Mouse (Mus musculus): ENCODE results near the gene Pde8a. TPM values are rescaled to one million over a fixed set of nuclear protein-coding genes. Genes with fewer than 3 reads are reported as not detected.
"Not testable (repeated sequence)": the region's sequence is repeated elsewhere in the genome, so short reads cannot be mapped to it uniquely, and the experiment has no call there.

Pde8a gene
- polyA plus RNA-seq, 1 experiment from 2014 or later, result 1.8 TPM

- ATAC-seq (ENCODE audit: low read depth), result no peak
- H3K27me3 ChIP-seq (ENCODE audit: control insufficient read depth, insufficient read depth, low read length), result no peaks in the 10 kb centered on the region
- H3K4me3 ChIP-seq (ENCODE audit: low read depth, low read length), result no peak overlapping the region
- no peak overlapping the region for H3K4me2 ChIP-seq (ENCODE audit: low read depth, low read length)
- no peaks in the 10 kb centered on the region for H3K36me3 ChIP-seq (ENCODE audit: control insufficient read depth, insufficient read depth, low read length)
- no peak overlapping the region for H3K27ac ChIP-seq (ENCODE audit: low read depth, low read length)
- H3K9me3 ChIP-seq (ENCODE audit: control insufficient read depth, low read length), result no peaks in the 10 kb centered on the region
- H3K9ac ChIP-seq (replicated peaks; ENCODE audit: low read depth, low read length), result no peak overlapping the region
- no peaks in the 10 kb centered on the region for H3K4me1 ChIP-seq (ENCODE audit: control insufficient read depth, insufficient read depth, low read length)
Measured at GRCm38 (mm10) chr7:81183181-81183580, 30.2 kb upstream of the Pde8a start.

- no peaks in the 10 kb centered on the region for H3K9me3 ChIP-seq (ENCODE audit: control insufficient read depth, low read length)
- 93% methylated on average over 2 of the region's 2 CpGs for WGBS
- no peak overlapping the region for H3K4me2 ChIP-seq (ENCODE audit: low read depth, low read length)
- no peak overlapping the region for H3K9ac ChIP-seq (replicated peaks; ENCODE audit: low read depth, low read length)
- no peaks in the 10 kb centered on the region for H3K27me3 ChIP-seq (ENCODE audit: control insufficient read depth, insufficient read depth, low read length)
- H3K27ac ChIP-seq (ENCODE audit: low read depth, low read length), result no peak overlapping the region
- H3K4me1 ChIP-seq (ENCODE audit: control insufficient read depth, insufficient read depth, low read length), result no peaks in the 10 kb centered on the region
- ATAC-seq (ENCODE audit: low read depth), result no peak
- H3K4me3 ChIP-seq (ENCODE audit: low read depth, low read length), result no peak overlapping the region
- H3K36me3 ChIP-seq (ENCODE audit: control insufficient read depth, insufficient read depth, low read length), result no peaks in the 10 kb centered on the region
Measured at GRCm38 (mm10) chr7:81184136-81184535, 29.3 kb upstream of the Pde8a start.

- Histone ChIP-seq H3K4me2 (ENCODE audit: low read depth, low read length) (no peak overlapping the region), H3K4me1 (ENCODE audit: control insufficient read depth, insufficient read depth, low read length) (no peaks in the 10 kb centered on the region), H3K9me3 (ENCODE audit: control insufficient read depth, low read length) (no peaks in the 10 kb centered on the region), H3K9ac (replicated peaks; ENCODE audit: low read depth, low read length) (no peak overlapping the region), H3K27me3 (ENCODE audit: control insufficient read depth, insufficient read depth, low read length) (no peaks in the 10 kb centered on the region), H3K27ac (ENCODE audit: low read depth, low read length) (no peak overlapping the region), H3K36me3 (ENCODE audit: control insufficient read depth, insufficient read depth, low read length) (no peaks in the 10 kb centered on the region), H3K4me3 (ENCODE audit: low read depth, low read length) (no peak overlapping the region)
- ATAC-seq (ENCODE audit: low read depth), result no peak
- WGBS, result 89% methylated on average over 1 of the region's 1 CpGs
Measured at GRCm38 (mm10) chr7:81184651-81185050, 28.7 kb upstream of the Pde8a start.

GRCm38 (mm10) chr7:81186036-81186435, 27.4 kb upstream of the Pde8a start:
- H3K4me2 ChIP-seq (ENCODE audit: low read depth, low read length); H3K4me1 ChIP-seq (ENCODE audit: control insufficient read depth, insufficient read depth, low read length); H3K27ac ChIP-seq (ENCODE audit: low read depth, low read length); H3K36me3 ChIP-seq (ENCODE audit: control insufficient read depth, insufficient read depth, low read length); H3K9me3 ChIP-seq (ENCODE audit: control insufficient read depth, low read length); H3K27me3 ChIP-seq (ENCODE audit: control insufficient read depth, insufficient read depth, low read length); H3K4me3 ChIP-seq (ENCODE audit: low read depth, low read length); ATAC-seq (ENCODE audit: low read depth); H3K9ac ChIP-seq (replicated peaks; ENCODE audit: low read depth, low read length): not testable (repeated sequence)

GRCm38 (mm10) chr7:81189180-81189579, 24.2 kb upstream of the Pde8a start:
- H3K36me3 ChIP-seq (ENCODE audit: control insufficient read depth, insufficient read depth, low read length), result no peaks in the 10 kb centered on the region
- no peak overlapping the region for H3K4me3 ChIP-seq (ENCODE audit: low read depth, low read length)
- H3K9ac ChIP-seq (replicated peaks; ENCODE audit: low read depth, low read length), result no peak overlapping the region
- no peaks in the 10 kb centered on the region for H3K4me1 ChIP-seq (ENCODE audit: control insufficient read depth, insufficient read depth, low read length)
- H3K4me2 ChIP-seq (ENCODE audit: low read depth, low read length), result no peak overlapping the region
- ATAC-seq (ENCODE audit: low read depth), result no peak
- no peaks in the 10 kb centered on the region for H3K27me3 ChIP-seq (ENCODE audit: control insufficient read depth, insufficient read depth, low read length)
- H3K27ac ChIP-seq (ENCODE audit: low read depth, low read length), result no peak overlapping the region
- 69% methylated on average over 9 of the region's 9 CpGs for WGBS
- no peaks in the 10 kb centered on the region for H3K9me3 ChIP-seq (ENCODE audit: control insufficient read depth, low read length)

- Histone ChIP-seq H3K27ac (ENCODE audit: low read depth, low read length) (no peak overlapping the region), H3K4me1 (ENCODE audit: control insufficient read depth, insufficient read depth, low read length) (no peaks in the 10 kb centered on the region), H3K9me3 (ENCODE audit: control insufficient read depth, low read length) (no peaks in the 10 kb centered on the region), H3K9ac (replicated peaks; ENCODE audit: low read depth, low read length) (no peak overlapping the region), H3K27me3 (ENCODE audit: control insufficient read depth, insufficient read depth, low read length) (no peaks in the 10 kb centered on the region), H3K36me3 (ENCODE audit: control insufficient read depth, insufficient read depth, low read length) (no peaks in the 10 kb centered on the region), H3K4me3 (ENCODE audit: low read depth, low read length) (no peak overlapping the region), H3K4me2 (ENCODE audit: low read depth, low read length) (no peak overlapping the region)
- 64% methylated on average over 4 of the region's 4 CpGs for WGBS
- ATAC-seq (ENCODE audit: low read depth), result no peak
Measured at GRCm38 (mm10) chr7:81195509-81195908, 17.9 kb upstream of the Pde8a start.

GRCm38 (mm10) chr7:81196796-81197195, 16.6 kb upstream of the Pde8a start:
- H3K9me3 ChIP-seq (ENCODE audit: control insufficient read depth, low read length), result no peaks in the 10 kb centered on the region
- H3K9ac ChIP-seq (replicated peaks; ENCODE audit: low read depth, low read length), result no peak overlapping the region
- no peaks in the 10 kb centered on the region for H3K27me3 ChIP-seq (ENCODE audit: control insufficient read depth, insufficient read depth, low read length)
- no peak for ATAC-seq (ENCODE audit: low read depth)
- 81% methylated on average over 3 of the region's 3 CpGs for WGBS
- no peaks in the 10 kb centered on the region for H3K36me3 ChIP-seq (ENCODE audit: control insufficient read depth, insufficient read depth, low read length)
- H3K27ac ChIP-seq (ENCODE audit: low read depth, low read length), result no peak overlapping the region
- no peak overlapping the region for H3K4me3 ChIP-seq (ENCODE audit: low read depth, low read length)
- no peaks in the 10 kb centered on the region for H3K4me1 ChIP-seq (ENCODE audit: control insufficient read depth, insufficient read depth, low read length)
- H3K4me2 ChIP-seq (ENCODE audit: low read depth, low read length), result no peak overlapping the region

GRCm38 (mm10) chr7:81198538-81198937, 14.9 kb upstream of the Pde8a start:
- no peak for ATAC-seq (ENCODE audit: low read depth)
- no peaks in the 10 kb centered on the region for H3K36me3 ChIP-seq (ENCODE audit: control insufficient read depth, insufficient read depth, low read length)
- WGBS, result 21% methylated on average over 4 of the region's 4 CpGs

GRCm38 (mm10) chr7:81199109-81199508, 14.3 kb upstream of the Pde8a start:
- no peak overlapping the region for H3K4me2 ChIP-seq (ENCODE audit: low read depth, low read length)
- no peak overlapping the region for H3K9ac ChIP-seq (replicated peaks; ENCODE audit: low read depth, low read length)
- no peak for ATAC-seq (ENCODE audit: low read depth)
- H3K4me1 ChIP-seq (ENCODE audit: control insufficient read depth, insufficient read depth, low read length), result no peaks in the 10 kb centered on the region
- WGBS, result 70% methylated on average over 5 of the region's 5 CpGs
- no peak overlapping the region for H3K27ac ChIP-seq (ENCODE audit: low read depth, low read length)
- no peaks in the 10 kb centered on the region for H3K27me3 ChIP-seq (ENCODE audit: control insufficient read depth, insufficient read depth, low read length)
- no peaks in the 10 kb centered on the region for H3K36me3 ChIP-seq (ENCODE audit: control insufficient read depth, insufficient read depth, low read length)
- H3K4me3 ChIP-seq (ENCODE audit: low read depth, low read length), result no peak overlapping the region
- H3K9me3 ChIP-seq (ENCODE audit: control insufficient read depth, low read length), result no peaks in the 10 kb centered on the region

More at GRCm38 (mm10) chr7:81198538-81198937, 14.9 kb upstream of the Pde8a start:
- H3K27ac ChIP-seq (ENCODE audit: low read depth, low read length), result no peak overlapping the region
- H3K27me3 ChIP-seq (ENCODE audit: control insufficient read depth, insufficient read depth, low read length), result no peaks in the 10 kb centered on the region
- no peak overlapping the region for H3K9ac ChIP-seq (replicated peaks; ENCODE audit: low read depth, low read length)
- no peak overlapping the region for H3K4me2 ChIP-seq (ENCODE audit: low read depth, low read length)
- H3K9me3 ChIP-seq (ENCODE audit: control insufficient read depth, low read length), result no peaks in the 10 kb centered on the region
- H3K4me1 ChIP-seq (ENCODE audit: control insufficient read depth, insufficient read depth, low read length), result no peaks in the 10 kb centered on the region
- H3K4me3 ChIP-seq (ENCODE audit: low read depth, low read length), result no peak overlapping the region

GRCm38 (mm10) chr7:81199757-81200156, 13.6 kb upstream of the Pde8a start:
- no peak overlapping the region for H3K27ac ChIP-seq (ENCODE audit: low read depth, low read length)
- no peak overlapping the region for H3K9ac ChIP-seq (replicated peaks; ENCODE audit: low read depth, low read length)
- WGBS, result 59% methylated on average over 4 of the region's 4 CpGs
- no peak overlapping the region for H3K4me3 ChIP-seq (ENCODE audit: low read depth, low read length)
- no peak overlapping the region for H3K4me2 ChIP-seq (ENCODE audit: low read depth, low read length)
- no peaks in the 10 kb centered on the region for H3K4me1 ChIP-seq (ENCODE audit: control insufficient read depth, insufficient read depth, low read length)
- H3K36me3 ChIP-seq (ENCODE audit: control insufficient read depth, insufficient read depth, low read length), result no peaks in the 10 kb centered on the region
- no peaks in the 10 kb centered on the region for H3K9me3 ChIP-seq (ENCODE audit: control insufficient read depth, low read length)
- no peaks in the 10 kb centered on the region for H3K27me3 ChIP-seq (ENCODE audit: control insufficient read depth, insufficient read depth, low read length)
- ATAC-seq (ENCODE audit: low read depth), result no peak
